Mouse (Mus musculus) stomach, postnatal 0 days (tissue): ENCODE results near the gene Cyp8b1.

Experiments
- CTCF ChIP-seq: IDR thresholded peaks from 2 replicates; pipeline ENCODE4 v1.5.1; 2016; ENCODE audit warnings: antibody characterized with exemption, low read depth, mild to moderate bottlenecking, moderate library complexity
- EP300 ChIP-seq: optimal IDR thresholded peaks from 2 replicates; pipeline ENCODE3; 2016; ENCODE audit warnings: antibody characterized with exemption

DNA sequence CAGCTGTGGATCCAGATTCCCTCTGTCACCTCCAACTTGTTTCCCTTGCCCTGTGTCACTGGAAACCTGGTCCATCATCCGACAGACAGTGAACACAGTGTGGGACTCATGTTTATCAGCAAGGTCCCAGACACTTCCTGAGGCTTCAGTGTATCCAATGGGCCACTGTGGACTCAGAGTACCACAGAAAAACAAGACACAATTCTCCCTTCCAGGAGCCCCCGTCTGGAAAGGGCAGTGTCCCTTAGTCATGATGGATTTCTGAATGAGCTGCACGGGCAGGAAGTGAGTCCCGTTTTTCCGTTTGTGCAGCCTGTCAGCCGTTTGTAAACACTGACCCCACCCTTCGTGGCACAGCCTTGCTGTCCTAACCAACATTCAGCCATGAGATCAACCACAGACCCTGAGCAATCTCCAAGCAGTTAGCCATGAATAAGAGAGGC lies 34.1 kb downstream of the Cyp8b1 start:
- TF ChIP-seq CTCF (no peak), EP300 (no peak)
